Mouse (Mus musculus): ENCODE results near the gene Stub1. TPM values are rescaled to one million over a fixed set of nuclear protein-coding genes. Genes with fewer than 3 reads are reported as not detected.

Stub1 gene
- polyA plus RNA-seq, 1 experiment from 2014 or later, result 398 TPM

Small RNA genes lying within 50 kb of the gene (microRNA-seq; reads per million reads assigned to microRNA genes)
- gene Mir3082 (3.2 reads per million, percentile 10 among the genes with 10 or more reads in this experiment), gene Mir6966 (1.5 reads per million)

Other genes with a start within 250 kb of the Stub1 start
- 621 and 686 TPM in 2 replicates for gene Gng13, start 116.2 kb downstream of the Stub1 start, polyA plus RNA-seq (2021; fragmentation: Nextera tagmentation)
- 0.99 and 1.8 TPM in 2 replicates for gene Chtf18, start 106.0 kb downstream of the Stub1 start, polyA plus RNA-seq (2021; fragmentation: Nextera tagmentation)
- gene Rpusd1, start 105.7 kb downstream of the Stub1 start, polyA plus RNA-seq (2021; fragmentation: Nextera tagmentation), result 52.1 and 53.1 TPM in 2 replicates
- gene Mslnl, start 97.4 kb downstream of the Stub1 start, polyA plus RNA-seq (2021; fragmentation: Nextera tagmentation), result not detected in 2 replicates
- gene Msln, start 79.0 kb downstream of the Stub1 start, polyA plus RNA-seq (2021; fragmentation: Nextera tagmentation), result 0.21 and 0.24 TPM in 2 replicates
- 32.8 and 34.8 TPM in 2 replicates for gene Narfl, start 59.6 kb downstream of the Stub1 start, polyA plus RNA-seq (2021; fragmentation: Nextera tagmentation)
- gene Haghl, start 47.7 kb downstream of the Stub1 start, polyA plus RNA-seq (2021; fragmentation: Nextera tagmentation), result 76.2 and 91.6 TPM in 2 replicates
- gene Ccdc78, start 46.8 kb downstream of the Stub1 start, polyA plus RNA-seq (2021; fragmentation: Nextera tagmentation), result 0.36 and 0.49 TPM in 2 replicates
- gene Fam173a, start 40.5 kb downstream of the Stub1 start, polyA plus RNA-seq (2021; fragmentation: Nextera tagmentation), result 182 and 194 TPM in 2 replicates
- 2.4 and 3.0 TPM in 2 replicates for gene AC134908.4, start 37.7 kb downstream of the Stub1 start, polyA plus RNA-seq (2021; fragmentation: Nextera tagmentation)
- gene Metrn, start 36.3 kb downstream of the Stub1 start, polyA plus RNA-seq (2021; fragmentation: Nextera tagmentation), result 7.3 and 11.1 TPM in 2 replicates
- 218 and 257 TPM in 2 replicates for gene Fbxl16, start 24.3 kb downstream of the Stub1 start, polyA plus RNA-seq (2021; fragmentation: Nextera tagmentation)
- 15.6 and 18.6 TPM in 2 replicates for gene Wdr24, start 9.8 kb downstream of the Stub1 start, polyA plus RNA-seq (2021; fragmentation: Nextera tagmentation)
- gene Jmjd8, start 4.5 kb downstream of the Stub1 start, polyA plus RNA-seq (2021; fragmentation: Nextera tagmentation), result 33.3 and 39.5 TPM in 2 replicates
- 18.4 and 27.7 TPM in 2 replicates for gene Rhbdl1, start 3.9 kb upstream of the Stub1 start, polyA plus RNA-seq (2021; fragmentation: Nextera tagmentation)
- gene Gm20683, start 8.4 kb upstream of the Stub1 start, polyA plus RNA-seq (2021; fragmentation: Nextera tagmentation), result 2.1 and 2.8 TPM in 2 replicates
- 8.6 and 8.7 TPM in 2 replicates for gene Rhot2, start 11.4 kb upstream of the Stub1 start, polyA plus RNA-seq (2021; fragmentation: Nextera tagmentation)
- gene Wdr90, start 28.1 kb upstream of the Stub1 start, polyA plus RNA-seq (2021; fragmentation: Nextera tagmentation), result 2.1 and 2.3 TPM in 2 replicates
- 36.0 and 36.4 TPM in 2 replicates for gene Mcrip2, start 35.4 kb upstream of the Stub1 start, polyA plus RNA-seq (2021; fragmentation: Nextera tagmentation)
- gene Mettl26, start 41.7 kb upstream of the Stub1 start, polyA plus RNA-seq (2021; fragmentation: Nextera tagmentation), result 87.8 and 94.9 TPM in 2 replicates
- gene Wfikkn1, start 47.5 kb upstream of the Stub1 start, polyA plus RNA-seq (2021; fragmentation: Nextera tagmentation), result not detected in 2 replicates
- 6.4 and 7.1 TPM in 2 replicates for gene Rab40c, start 86.3 kb upstream of the Stub1 start, polyA plus RNA-seq (2021; fragmentation: Nextera tagmentation)
- gene Pigq, start 111.5 kb upstream of the Stub1 start, polyA plus RNA-seq (2021; fragmentation: Nextera tagmentation), result 115 and 168 TPM in 2 replicates
- gene Nhlrc4, start 111.6 kb upstream of the Stub1 start, polyA plus RNA-seq (2021; fragmentation: Nextera tagmentation), result 1.6 and 1.9 TPM in 2 replicates
- 0.54 and 1.1 TPM in 2 replicates for gene A930017K11Rik, start 119.2 kb upstream of the Stub1 start, polyA plus RNA-seq (2021; fragmentation: Nextera tagmentation)
- 9.0 and 12.3 TPM in 2 replicates for gene Capn15, start 152.4 kb upstream of the Stub1 start, polyA plus RNA-seq (2021; fragmentation: Nextera tagmentation)
- gene Rab11fip3, start 236.2 kb upstream of the Stub1 start, polyA plus RNA-seq (2021; fragmentation: Nextera tagmentation), result 5.9 and 6.4 TPM in 2 replicates

Measured in layer of hippocampus, adult 6 months (tissue).